Mouse (Mus musculus) embryonic fibroblast, embryonic 13.5 days (primary cell): ENCODE data around the gene Trap1a.

Experiments
- CTCF ChIP-seq: IDR thresholded peaks from 2 replicates; pipeline ENCODE4 v1.5.1; 2011; ENCODE audit warnings: mild to moderate bottlenecking, control low read depth, low read length, moderate library complexity, borderline replicate concordance; ENCODE audit not compliant: insufficient read depth
- POLR2A ChIP-seq: IDR thresholded peaks from 2 replicates; pipeline ENCODE4 v1.6.1; 2011; ENCODE audit warnings: low read depth, mild to moderate bottlenecking, control low read depth, low read length, moderate library complexity

DNA sequence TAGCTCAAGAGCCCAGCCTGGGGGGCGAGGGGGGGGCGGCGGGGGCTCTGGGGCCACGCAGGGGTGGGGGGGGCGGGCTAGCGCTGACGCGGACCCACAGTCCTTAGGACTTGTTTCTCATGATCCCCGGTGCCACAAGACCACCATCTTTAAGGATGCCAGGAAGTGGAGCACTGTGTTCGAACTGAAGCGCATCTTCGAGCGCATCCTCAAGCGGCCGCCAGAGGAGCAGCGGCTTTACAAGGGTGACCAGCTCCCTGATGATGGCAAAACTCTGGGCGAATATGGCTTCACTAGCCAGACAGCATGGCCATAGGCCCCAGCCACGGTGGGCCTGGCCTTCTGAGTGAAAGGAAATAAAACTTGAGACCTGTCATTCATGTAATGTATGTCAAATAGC lies 24.9 kb downstream of the Trap1a start:
- no peak for TF ChIP-seq CTCF
- no peak for TF ChIP-seq POLR2A
